Mouse (Mus musculus) CD4-positive helper T cell, adult 2 months (primary cell): ENCODE measurements at regions not wholly inside any gene's neighbourhood (a gene's known extent, or its start where the extent isn't known, plus 50 kb on each side); places are given as distances from the start of the nearest gene placed in this dataset.

ENCODE experiments used
- DNase-seq: peaks from one replicate; pipeline ENCODE4 v3.0.0-alpha.2; 2012; ENCODE audit warnings: low read depth, missing footprints, low spot score

DNA sequence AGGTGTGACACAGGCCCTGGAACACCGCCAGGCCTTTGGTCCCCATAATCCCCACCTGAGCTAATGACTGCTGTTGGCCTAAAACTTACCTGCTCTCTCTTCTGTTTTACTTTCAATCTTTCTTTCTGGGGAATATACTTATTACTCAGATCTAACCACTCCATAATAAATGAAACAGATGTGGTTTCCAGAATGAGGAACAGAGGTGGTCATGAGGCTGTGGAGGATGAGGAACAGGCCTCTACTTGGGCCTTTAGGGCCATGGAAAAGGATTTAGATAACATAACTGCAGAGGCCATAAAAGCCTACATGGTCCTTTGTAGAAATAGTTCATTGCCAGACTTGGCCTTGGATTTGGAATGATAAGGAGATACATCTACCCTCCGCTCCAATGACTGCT lies 74.1 kb downstream of the B3gnt5 start:
- DNase-seq = no peak

DNA sequence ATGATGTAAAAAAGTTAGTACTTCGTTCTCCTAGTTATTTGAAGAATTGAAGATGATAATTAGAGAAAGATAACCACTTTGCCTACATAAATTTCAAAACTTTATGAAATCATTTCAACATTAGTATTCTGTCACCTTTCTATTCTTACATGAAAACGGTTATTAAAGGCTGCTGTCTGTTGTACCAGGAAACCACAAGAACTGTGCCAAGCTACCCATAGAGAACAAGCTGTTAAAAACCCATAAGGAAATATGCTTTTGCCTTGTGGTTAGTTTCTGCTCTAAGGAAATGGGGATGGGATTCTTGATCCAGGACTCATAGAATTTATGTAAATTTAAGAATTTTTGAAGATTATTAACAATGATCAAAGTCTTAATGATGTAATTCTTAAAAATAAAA lies 74.7 kb downstream of the B3gnt5 start:
- no peak for DNase-seq

DNA sequence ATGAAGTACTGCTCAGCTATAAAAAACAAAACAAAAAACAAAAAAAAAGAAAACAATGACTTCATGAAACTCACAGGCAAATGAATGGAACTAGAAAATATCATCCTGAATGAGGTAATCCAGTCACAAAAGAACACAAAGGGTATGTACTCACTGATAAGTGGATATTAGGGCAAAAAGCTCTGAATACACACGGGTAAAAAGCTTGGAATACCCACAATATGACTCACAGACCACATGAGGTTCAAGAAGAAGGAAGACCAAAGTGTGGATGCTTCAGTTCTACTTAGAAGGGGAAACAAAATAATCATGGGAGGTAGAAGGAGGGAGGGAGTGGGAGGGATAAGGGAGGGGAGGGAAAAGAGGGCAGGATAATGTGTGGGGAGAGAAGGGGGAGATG lies 79.8 kb downstream of the B3gnt5 start:
- DNase-seq = no peak

DNA sequence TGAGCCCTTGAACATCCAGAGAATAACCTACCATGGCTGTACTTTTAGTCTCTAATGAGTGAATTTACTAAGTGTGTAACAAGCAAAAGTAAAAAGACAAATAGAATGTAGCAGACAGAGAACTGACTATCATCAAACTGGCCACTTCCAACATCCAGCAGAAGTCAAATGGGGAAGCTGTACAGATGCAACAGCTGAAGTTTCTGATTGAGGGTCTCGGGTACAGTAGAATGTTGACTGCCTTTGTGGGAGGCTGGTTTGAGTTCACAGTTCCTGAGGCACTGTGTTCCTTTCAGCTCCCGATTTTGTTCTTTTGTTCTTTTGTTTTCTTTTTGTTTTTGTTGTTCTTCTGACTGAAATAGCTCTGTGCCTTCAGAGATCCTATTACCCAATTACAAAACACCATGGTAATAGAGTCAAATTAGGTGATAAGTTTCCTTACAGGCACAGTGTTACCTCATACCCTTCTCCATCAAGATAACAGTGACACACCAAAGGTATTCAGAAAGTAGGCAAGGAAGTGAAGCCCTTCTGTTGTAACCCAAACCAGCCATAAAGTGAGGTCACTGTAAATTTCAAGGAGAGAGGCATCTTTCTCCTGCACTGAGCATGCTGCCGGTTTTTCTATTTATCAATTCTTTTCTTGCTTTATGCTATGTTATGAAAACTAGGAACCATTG lies 82.5 kb downstream of the B3gnt5 start:
- no peak for DNase-seq

GRCm38 (mm10) chr16:19843738-19844137 lies 83.7 kb downstream of the B3gnt5 start:
- no peak for DNase-seq

DNA sequence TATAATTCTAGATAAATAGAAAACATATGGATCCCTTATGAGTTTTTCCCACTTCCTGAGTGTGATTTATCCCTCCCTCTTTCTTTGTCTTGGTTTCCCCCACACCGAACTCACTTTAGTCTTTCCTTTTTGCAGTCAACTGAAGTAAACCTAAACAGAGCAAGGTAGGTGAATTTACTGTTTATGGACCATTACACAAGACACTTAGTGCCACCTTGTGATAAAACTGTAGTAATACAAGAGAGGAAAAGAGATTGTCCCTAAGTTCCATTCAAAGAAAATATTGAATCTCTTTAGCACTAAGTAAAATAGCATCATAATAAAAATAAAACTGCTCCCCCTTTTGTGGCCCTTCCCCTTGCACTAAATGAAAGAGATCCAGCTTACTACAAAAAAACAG lies 88.4 kb downstream of the B3gnt5 start:
- DNase-seq = peak; percentile 12

DNA sequence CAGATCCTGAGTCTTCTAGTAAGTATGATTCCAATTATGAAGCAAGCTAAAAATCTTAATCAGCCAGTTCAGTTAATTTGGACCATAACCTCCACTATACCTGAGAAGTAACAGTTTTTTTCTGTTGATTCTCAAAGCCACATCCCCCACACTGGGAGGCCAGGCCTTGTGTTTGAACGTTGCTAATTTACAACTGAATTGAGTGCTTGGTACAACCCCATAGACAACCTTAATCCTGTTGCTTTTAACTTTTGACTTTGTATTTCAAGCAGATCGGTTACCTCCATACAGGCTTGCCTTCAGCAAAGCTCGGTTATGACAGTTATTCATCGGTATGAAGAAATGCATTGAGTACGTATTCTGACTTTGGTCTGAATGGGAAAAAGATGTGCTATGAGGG lies 105.3 kb downstream of the B3gnt5 start:
- DNase-seq = no peak

DNA sequence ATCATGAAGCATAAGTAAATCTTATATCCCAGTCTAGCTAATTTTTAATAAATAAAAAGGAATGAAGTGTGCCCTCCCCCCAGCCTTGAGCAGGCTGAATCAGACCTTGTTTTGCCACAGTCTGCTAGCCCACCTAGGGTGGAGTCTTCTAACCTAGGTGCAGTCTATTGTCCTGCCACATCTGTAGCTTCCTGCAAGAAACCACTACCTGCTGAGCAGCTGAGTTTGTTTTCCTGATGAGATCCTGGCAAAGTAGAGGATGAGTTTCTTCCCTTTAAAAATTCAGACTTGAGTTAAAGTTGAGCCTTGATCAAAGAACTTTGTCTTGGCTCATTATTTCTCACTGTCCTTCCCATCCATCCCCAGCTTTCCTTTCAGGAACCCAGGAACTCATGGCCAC lies 105.9 kb downstream of the B3gnt5 start:
- DNase-seq = no peak

DNA sequence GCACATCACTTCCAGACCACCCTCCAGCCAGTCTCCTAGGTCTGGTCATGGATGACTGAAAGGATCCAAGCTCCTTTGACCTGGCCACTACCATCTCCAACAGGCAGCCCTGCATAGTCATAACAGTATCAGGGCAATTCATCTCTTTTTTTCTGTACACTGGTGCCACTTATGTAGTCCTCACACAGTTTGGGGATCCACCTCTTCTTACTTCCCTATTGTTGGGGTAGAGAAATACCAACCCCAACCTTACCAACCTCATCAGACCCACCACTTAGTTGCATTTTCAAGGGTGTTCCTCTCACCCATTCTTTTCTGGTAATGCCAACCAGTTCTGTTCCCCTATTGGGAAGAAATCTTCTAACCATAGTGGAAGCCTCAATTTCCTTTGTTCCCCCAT lies 109.4 kb downstream of the B3gnt5 start:
- no peak for DNase-seq

DNA sequence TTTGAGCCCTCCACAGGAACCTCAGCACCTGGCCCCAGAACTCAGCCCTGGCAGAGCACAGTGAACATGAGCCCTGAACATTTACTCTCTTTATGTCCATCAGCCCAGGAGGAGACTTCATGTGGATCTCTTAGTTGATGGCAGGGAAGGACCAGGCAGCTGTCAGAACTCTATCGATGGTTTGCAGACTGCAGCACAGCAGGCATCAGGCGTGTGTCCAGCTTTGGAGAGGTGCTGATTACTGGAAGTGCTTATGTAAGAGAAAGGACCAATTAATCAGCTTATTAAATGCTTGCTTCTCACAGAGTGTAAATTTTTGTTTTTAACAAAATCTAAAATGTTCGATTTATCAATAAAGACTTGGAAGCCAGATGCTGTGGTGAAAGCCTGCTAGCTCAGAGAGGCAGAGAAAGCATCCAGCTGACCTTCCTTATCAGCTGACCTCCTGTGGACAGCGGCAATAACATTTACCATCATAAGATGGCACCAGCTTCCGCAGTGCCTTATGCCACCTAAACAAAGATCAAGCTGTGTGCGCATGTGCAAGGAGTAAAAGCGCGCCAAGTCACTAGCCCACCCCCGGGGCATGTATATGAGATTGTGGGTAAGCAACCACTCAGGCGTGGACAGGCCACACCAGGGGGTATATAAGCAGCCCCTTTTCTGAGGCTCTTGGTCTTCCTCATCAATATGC lies 105.8 kb downstream of the Klhl6 start:
- no peak for DNase-seq

GRCm38 (mm10) chr16:19882961-19883360 lies 99.9 kb downstream of the Klhl6 start:
- no peak for DNase-seq

GRCm38 (mm10) chr16:19883776-19884513 lies 98.9 kb downstream of the Klhl6 start:
- peak; percentile 16 for DNase-seq

DNA sequence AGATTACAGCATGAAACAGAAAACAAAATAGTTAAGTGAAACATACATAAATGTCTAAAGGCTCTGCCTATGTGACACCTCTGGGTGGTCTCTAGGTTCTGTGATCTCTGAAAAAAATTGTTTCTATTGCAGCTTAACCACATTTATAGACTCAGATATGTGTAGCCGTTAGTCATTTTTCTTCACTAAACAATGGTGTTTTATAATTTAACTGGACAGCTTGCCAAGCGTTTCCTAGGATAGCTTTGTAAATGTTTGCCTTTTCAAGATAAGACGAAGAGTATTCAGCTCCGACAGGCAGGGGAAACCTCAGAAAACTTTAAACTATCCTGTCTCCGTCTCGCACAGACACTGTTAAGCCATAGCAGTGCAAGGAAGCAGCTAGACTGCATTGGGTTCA lies 98.3 kb downstream of the Klhl6 start:
- no peak for DNase-seq

DNA sequence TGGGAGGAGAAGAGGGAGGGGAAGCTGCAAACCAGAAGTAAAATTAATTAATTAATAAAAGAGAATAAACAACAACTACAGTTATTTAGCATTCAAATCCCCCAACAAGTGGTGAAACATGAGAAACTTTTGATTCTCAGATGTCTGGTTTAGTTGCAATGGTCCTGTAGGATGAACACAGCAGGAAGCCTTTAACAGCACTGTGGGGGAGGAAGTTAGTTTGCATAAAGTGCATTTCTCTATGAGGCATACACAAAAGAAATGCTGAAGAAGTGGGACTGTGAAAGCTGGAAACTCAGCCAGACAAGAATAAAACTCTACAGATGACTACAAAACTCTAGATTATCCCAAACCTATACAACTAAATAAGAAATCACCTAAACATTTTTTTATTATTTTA lies 96.2 kb downstream of the Klhl6 start:
- no peak for DNase-seq

- DNase-seq = no peak
Measured at GRCm38 (mm10) chr16:19889576-19889975, 93.3 kb downstream of the Klhl6 start.

- DNase-seq = no peak
Measured at GRCm38 (mm10) chr16:19891441-19891840, 91.4 kb downstream of the Klhl6 start.

DNA sequence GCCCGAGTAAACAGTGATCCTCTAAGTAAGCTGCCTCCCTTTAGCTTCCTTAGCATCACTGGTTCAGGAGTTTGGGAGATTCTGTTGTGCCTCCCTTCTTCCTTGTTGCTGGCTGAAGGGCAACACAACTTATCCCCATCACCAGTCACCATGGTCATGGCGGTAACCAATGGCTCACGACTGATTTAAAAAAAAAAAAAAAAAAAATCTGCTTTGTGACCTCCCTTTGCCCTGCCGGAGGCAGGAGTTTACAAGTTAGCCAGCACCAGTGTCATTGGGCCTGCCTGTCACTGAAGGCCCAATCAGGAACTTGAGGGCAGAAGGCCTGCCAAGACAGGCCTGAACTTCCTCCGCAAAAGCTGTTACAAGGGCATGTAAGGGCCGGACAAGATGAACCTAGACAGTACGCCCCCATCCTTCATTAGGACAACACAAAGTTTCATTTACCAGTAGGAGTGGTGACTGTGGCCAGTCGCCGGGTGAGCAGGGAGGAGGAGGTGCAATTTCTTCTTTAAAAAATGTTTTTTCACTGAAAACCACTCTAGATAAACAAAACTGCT lies 88.3 kb downstream of the Klhl6 start:
- DNase-seq = no peak
